Mouse (Mus musculus): Measurements from ENCODE around the gene Tert.

GRCm38 (mm10) chr13:73626410-73626744 is 334 bp upstream of the Tert start:
- TF ChIP-seq CTCF (IDR thresholded peaks at IDR 0.05; ENCODE audit: low read depth, low read length) (no peak), POLR2A (IDR thresholded peaks at IDR 0.05; ENCODE audit: extremely low read depth, insufficient read depth, low read length) (no peak)
